Mouse (Mus musculus): ENCODE measurements around the gene Cep83. TPM values are rescaled to one million over a fixed set of nuclear protein-coding genes. Genes with fewer than 3 reads are reported as not detected.

Gene Cep83
- total RNA-seq (2012; rRNA removed) (22.4 and 23.9 TPM in 2 replicates), polyA plus RNA-seq (2012; ENCODE audit: insufficient read depth in 1 of 2, insufficient read length in 2 of 2, low read depth in 1 of 2, low replicate concordance in 2 of 2, missing spikeins in 1 of 2) (100 to 1,000 TPM in 1 of 2 experiments, 10 to 100 TPM in 1; 25.9 to 231 TPM)

DNA sequence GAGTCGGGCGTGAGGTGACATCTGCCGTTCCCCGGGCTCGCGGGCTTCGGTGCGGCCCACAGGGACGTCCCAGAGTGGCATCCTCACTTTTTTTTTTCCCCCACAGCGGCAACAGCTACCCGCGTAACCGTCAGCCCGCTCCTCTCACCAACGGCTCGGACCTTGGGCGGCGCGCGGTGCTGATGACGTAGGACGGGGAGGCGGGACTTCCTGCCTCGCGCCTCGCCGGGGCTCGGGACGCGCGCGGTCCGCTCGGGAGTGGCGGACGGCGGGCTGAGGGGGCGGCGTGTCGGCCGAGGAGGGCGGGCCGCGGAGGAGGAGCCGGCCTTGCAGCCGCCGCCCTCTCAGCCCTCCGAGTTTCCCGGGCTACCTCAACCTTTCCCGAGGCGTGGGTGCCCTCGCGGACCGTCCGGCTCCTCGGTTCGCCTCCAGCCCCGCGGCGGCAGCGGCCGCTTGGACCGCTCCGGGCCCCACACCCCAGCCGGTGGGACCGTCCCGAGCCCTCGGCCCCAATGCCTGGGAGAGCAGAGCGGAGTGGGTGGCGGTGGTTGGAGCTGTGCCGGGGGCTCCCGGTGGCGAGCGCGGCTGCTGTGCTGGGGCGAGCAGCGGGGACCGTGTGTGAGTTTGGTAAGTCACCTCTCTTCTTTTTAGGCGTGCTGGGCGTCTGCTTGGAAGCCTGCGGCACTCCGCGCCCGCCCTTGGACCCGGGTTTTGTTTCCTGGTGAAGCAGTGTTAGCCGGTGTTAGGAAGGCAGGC, at the start of gene Cep83:
Cep83 (plus strand) TSS at position 235 of the 756 bp plus-strand sequence.
- Histone ChIP-seq H3K79me2 (ENCODE audit: control insufficient read depth, insufficient read depth, low read length, poor library complexity) (peaks cover 25% of the 10 kb centered on the region), H3K27me3 (ENCODE audit: control insufficient read depth in 1 of 2, insufficient read depth in 2 of 2, low read length in 2 of 2) (no peaks in the 10 kb centered on the region), H3K36me3 (ENCODE audit: control insufficient read depth in 1 of 2, insufficient read depth in 2 of 2, low read length in 2 of 2) (peaks cover 0 to 18% of the 10 kb centered on the region in 2 experiments; a peak in 3 of 4 replicates), H3K4me3 (ENCODE audit: control insufficient read depth in 1 of 2, insufficient read depth in 1 of 2, low read depth in 2 of 2, low read length in 2 of 2) (peak within 1 kb of the TSS; percentile 80 to 88), H3K9ac (ENCODE audit: control insufficient read depth, low read depth, low read length, poor library complexity, severe bottlenecking) (peak within 1 kb of the TSS; percentile 95), H3K27ac (ENCODE audit: control insufficient read depth, low read depth, low read length) (peak within 1 kb of the TSS; percentile 97), H3K4me1 (ENCODE audit: control insufficient read depth in 1 of 2, insufficient read depth in 2 of 2, low read length in 2 of 2) (peaks cover 0 to 12% of the 10 kb centered on the region in 2 experiments; a peak in 2 of 4 replicates), H3K9me3 (replicated peaks; ENCODE audit: insufficient read depth, low read length) (no peaks in the 10 kb centered on the region)
- peak; percentile 94 for DNase-seq (ENCODE audit: low read depth, low spot score)
- no peak for TF ChIP-seq SMC3 (IDR thresholded peaks at IDR 0.05; ENCODE audit: low read depth, low read length)
- no peak for TF ChIP-seq MYC (IDR thresholded peaks at IDR 0.05; ENCODE audit: low read depth, low read length)
- peak; percentile 89 for TF ChIP-seq POLR2AphosphoS2 (IDR thresholded peaks at IDR 0.05; ENCODE audit: low read length)
- no peak for TF ChIP-seq MAFK (IDR thresholded peaks at IDR 0.05; ENCODE audit: borderline replicate concordance, low read depth, low read length)
- TF ChIP-seq E2F4 (IDR thresholded peaks at IDR 0.05; ENCODE audit: borderline replicate concordance, low read depth, low read length) = no peak
- TF ChIP-seq MYB (IDR thresholded peaks at IDR 0.05; ENCODE audit: low read depth, low read length) = peak; percentile 90
- TF ChIP-seq EP300 (IDR thresholded peaks at IDR 0.05; ENCODE audit: low read depth in 1 of 2, low read length in 2 of 2) = peak in 1 of 2 experiments; percentile 33; a peak in 1 of 4 replicates
- TF ChIP-seq MAX (IDR thresholded peaks at IDR 0.05; ENCODE audit: low read length) = peak; percentile 27; the same call in 1 of the 2 replicates
- TF ChIP-seq ZKSCAN1 (IDR thresholded peaks at IDR 0.05; ENCODE audit: low read depth, low read length) = no peak
- no peak for TF ChIP-seq BHLHE40 (IDR thresholded peaks at IDR 0.05; ENCODE audit: borderline replicate concordance, low read depth, low read length)
- peak; percentile 93 for TF ChIP-seq NELFE (IDR thresholded peaks at IDR 0.05; ENCODE audit: low read depth, low read length)
- TF ChIP-seq SIN3A (IDR thresholded peaks at IDR 0.05; ENCODE audit: low read length) = peak; percentile 59; the same call in 1 of the 2 replicates
- peak; percentile 78 to 95 for TF ChIP-seq POLR2A (IDR thresholded peaks at IDR 0.05; ENCODE audit: control insufficient read depth in 1 of 2, insufficient read depth in 1 of 2, low read depth in 1 of 2, low read length in 2 of 2, poor library complexity in 1 of 2)
- no peak for TF ChIP-seq CHD2 (IDR thresholded peaks at IDR 0.05; ENCODE audit: low read length)
- 0 out of 2 replicates have a peak, but pooled peaks have one; percentile 71 for TF ChIP-seq UBTF (IDR thresholded peaks at IDR 0.05; ENCODE audit: borderline replicate concordance, insufficient read depth, low read depth, low read length)
- TF ChIP-seq GATA1 (IDR thresholded peaks at IDR 0.05; ENCODE audit: low read depth, low read length) = no peak
- peak; percentile 82 for TF ChIP-seq HCFC1 (IDR thresholded peaks at IDR 0.05; ENCODE audit: low read depth, low read length)
- 0 out of 2 replicates have a peak, but pooled peaks have one; percentile 7 for TF ChIP-seq ETS1 (IDR thresholded peaks at IDR 0.05; ENCODE audit: low read depth, low read length)
- TF ChIP-seq CHD1 (IDR thresholded peaks at IDR 0.05; ENCODE audit: low read depth, low read length) = no peak; the same call in 1 of the 2 replicates
- peak; percentile 16; the same call in 1 of the 2 replicates for TF ChIP-seq ELF1 (IDR thresholded peaks at IDR 0.05; ENCODE audit: low read depth, low read length)
- TF ChIP-seq TCF12 (IDR thresholded peaks at IDR 0.05; ENCODE audit: low read depth, low read length) = no peak; the same call in 1 of the 2 replicates
- TF ChIP-seq ZMIZ1 (IDR thresholded peaks at IDR 0.05; ENCODE audit: low read depth, low read length) = 0 out of 2 replicates have a peak, but pooled peaks have one; percentile 70
- no peak for TF ChIP-seq TAL1 (IDR thresholded peaks at IDR 0.05; ENCODE audit: low read length)
- peak; percentile 70; the same call in 1 of the 2 replicates for TF ChIP-seq ZNF384 (IDR thresholded peaks at IDR 0.05; ENCODE audit: low read depth, low read length)
- TF ChIP-seq MXI1 (IDR thresholded peaks at IDR 0.05; ENCODE audit: low read depth, low read length) = 0 out of 2 replicates have a peak, but pooled peaks have one; percentile 11
- no peak for TF ChIP-seq GABPA (IDR thresholded peaks at IDR 0.05; ENCODE audit: low read depth, low read length)

All from MEL (cell line).